Mouse (Mus musculus): ENCODE data around the gene Rbbp8nl.

- TF ChIP-seq CTCF (IDR thresholded peaks at IDR 0.05; ENCODE audit: control insufficient read depth, insufficient read depth, insufficient read length) (no peak), MAX (IDR thresholded peaks at IDR 0.05) (no peak), MYOD1 (IDR thresholded peaks at IDR 0.05; ENCODE audit: control insufficient read depth, insufficient read length, low read depth) (no peak), USF1 (IDR thresholded peaks at IDR 0.05; ENCODE audit: low read depth) (no peak), MYOG (IDR thresholded peaks at IDR 0.05; ENCODE audit: control insufficient read depth, extremely low read depth, insufficient read length) (no peak)
Observed at GRCm38 (mm10) chr2:180230482-180230881, 59.2 kb downstream of the Rbbp8nl start.
